Mouse (Mus musculus) liver, embryonic 13.5 days (tissue): Measurements from ENCODE around the gene Itga4. TPM values are rescaled to one million over a fixed set of nuclear protein-coding genes. Genes with fewer than 3 reads are reported as not detected.
A peak's percentile ranks its signal among the peaks of the same experiment; 100 is the strongest.

Experiments
- ATAC-seq: fragments of 200-750 bp; cut with Nextera tagmentation; 2 replicates; pipeline ENCODE4 v1.8.0; 2017; ENCODE audit warnings: low read depth, mild to moderate bottlenecking, moderate number of reproducible peaks, moderate library complexity
- DNase-seq: peaks from one replicate; pipeline ENCODE4 v3.0.0; 2022
- H3K27ac ChIP-seq: fragments of 300-500 bp; sonication (generic); 2 replicates; pipeline ENCODE4 v1.5.1; 2015; ENCODE audit warnings: moderate library complexity, mild to moderate bottlenecking, inconsistent platforms
- H3K27me3 ChIP-seq: fragments of 300-500 bp; sonication (generic); 2 replicates; pipeline ENCODE4 v1.6.1; 2015; ENCODE audit warnings: mild to moderate bottlenecking, inconsistent platforms
- H3K36me3 ChIP-seq: fragments of 300-500 bp; sonication (generic); 2 replicates; pipeline ENCODE4 v1.6.1; 2015; ENCODE audit warnings: mild to moderate bottlenecking, inconsistent platforms
- H3K4me1 ChIP-seq: fragments of 300-500 bp; sonication (generic); replicated peaks from 2 replicates; pipeline ENCODE4 v1.6.1; 2015; ENCODE audit warnings: inconsistent platforms
- H3K4me2 ChIP-seq: fragments of 300-500 bp; sonication (generic); 2 replicates; pipeline ENCODE4 v1.6.1; 2015; ENCODE audit warnings: inconsistent platforms, mild to moderate bottlenecking, moderate library complexity
- H3K4me3 ChIP-seq: fragments of 300-500 bp; sonication (generic); replicated peaks from 2 replicates; pipeline ENCODE4 v1.5.1; 2015; ENCODE audit warnings: mild to moderate bottlenecking, inconsistent platforms
- H3K9ac ChIP-seq: fragments of 300-500 bp; sonication (generic); 2 replicates; pipeline ENCODE4 v1.6.1; 2015; ENCODE audit warnings: mild to moderate bottlenecking, inconsistent platforms
- H3K9me3 ChIP-seq: fragments of 300-500 bp; sonication (generic); replicated peaks from 2 replicates; pipeline ENCODE4 v1.6.1; 2016; ENCODE audit warnings: inconsistent platforms
- WGBS: fragments of 180-500 bp; shearing (Covaris S2); methylation state at CpG from one replicate; pipeline ENCODE4 v1.1.7; 2015; ENCODE audit not compliant: insufficient replicate concordance; 5-methylcytosine and 5-hydroxymethylcytosine counted together
- polyA plus RNA-seq: library from polyadenylated mRNA; unstranded; fragments of >200 nt; fragmentation: Nextera tagmentation; extraction: Ambion mirVana; gene quantifications from 2 replicates; pipeline ENCODE4 v1.2.1, GENCODE M21; 2015

The Itga4 gene
- polyA plus RNA-seq, 1 experiment from 2014 or later, result 24.8 TPM

GRCm38 (mm10) chr2:79378346-79379086, 123.3 kb downstream of the Itga4 start:
- 0 out of 2 replicates have a peak overlapping the region, but pooled peaks have one; percentile 13 for H3K4me2 ChIP-seq
- H3K36me3 ChIP-seq, result no peaks in the 10 kb centered on the region
- 56% methylated on average over 8 of the region's 8 CpGs for WGBS
- no peak overlapping the region for H3K27ac ChIP-seq
- H3K27me3 ChIP-seq, result 0 out of 2 replicates have a peak, but pooled peaks cover 2% of the 10 kb centered on the region
- no peaks in the 10 kb centered on the region for H3K9me3 ChIP-seq
- ATAC-seq, result no peak
- H3K4me1 ChIP-seq, result no peaks in the 10 kb centered on the region
- no peak overlapping the region for H3K4me3 ChIP-seq
- DNase-seq, result no peak
- no peak overlapping the region for H3K9ac ChIP-seq

GRCm38 (mm10) chr2:79379087-79380041, 124.1 kb downstream of the Itga4 start:
- WGBS, result 48% methylated on average over 12 of the region's 12 CpGs
- peak overlapping the region; percentile 13; the same call in 1 of the 2 replicates for H3K4me2 ChIP-seq

More at GRCm38 (mm10) chr2:79379087-79380041, 124.1 kb downstream of the Itga4 start:
- Histone ChIP-seq H3K4me3 (no peak overlapping the region), H3K9ac (no peak overlapping the region), H3K27me3 (0 out of 2 replicates have a peak, but pooled peaks cover 2% of the 10 kb centered on the region), H3K4me1 (no peaks in the 10 kb centered on the region), H3K36me3 (no peaks in the 10 kb centered on the region), H3K27ac (no peak overlapping the region), H3K9me3 (no peaks in the 10 kb centered on the region)
- ATAC-seq (peak; percentile 51; the same call in 1 of the 2 replicates), DNase-seq (no peak)

Other genes starting within 250 kb of the Itga4 start
- not detected in 2 replicates for gene Neurod1, start 201.3 kb downstream of the Itga4 start, polyA plus RNA-seq
- 3.6 and 4.9 TPM in 2 replicates for gene Cerkl, start 201.4 kb downstream of the Itga4 start, polyA plus RNA-seq